ENCODE assay signal across 1 mouse cellular context in the genomic region with DNA sequence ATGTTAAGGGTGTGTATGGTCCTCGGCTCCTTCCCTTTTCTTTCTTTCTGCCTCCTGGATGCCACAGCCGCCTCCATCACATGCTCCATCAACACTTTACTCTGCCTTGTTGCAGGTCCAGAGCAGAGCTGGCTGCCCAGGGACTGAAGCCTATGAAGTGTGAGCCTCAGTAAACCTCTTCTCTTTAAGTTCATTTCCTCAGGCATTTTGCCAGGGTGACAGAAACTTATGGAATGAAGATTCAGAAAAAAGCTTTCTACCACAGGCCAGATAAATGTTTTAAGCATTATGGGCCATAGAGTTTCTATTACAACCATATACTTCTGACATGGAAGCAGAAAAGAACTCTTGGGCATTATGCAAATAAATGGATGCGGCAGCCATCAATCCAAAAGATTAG.
TF ChIP-seq lines count a peak whose summit lies in the region.

No protein-coding gene starts in this region.

TF ChIP-seq in MEL, 35 proteins besides CTCF, POLR2A, EP300 and RAD21 (continued from another document):
- no peak for TF ChIP-seq TAL1 (IDR thresholded peaks at IDR 0.05; ENCODE audit: low read length)
- TF ChIP-seq BHLHE40 (IDR thresholded peaks at IDR 0.05; ENCODE audit: borderline replicate concordance, low read depth, low read length), result no peak
